8 mouse cellular contexts compared by ENCODE assay signal in genomic region chr13:63331379-63331778, GRCm38 (mm10).
DNase-seq lines count a peak whose midpoint lies in the region; ATAC-seq and TF ChIP-seq lines count a peak whose summit lies in the region.

No protein-coding gene starts in this region.

- no peak for DNase-seq in cerebellum, adult 11-12 months
- DNase-seq in 3T3-L1 (ENCODE audit: low read depth, low spot score) = peak; percentile 80
- DNase-seq in adrenal gland, postnatal 25 days = peak; percentile 68
- peak; percentile 83 for DNase-seq in embryonic facial prominence, embryonic 14.5 days (ENCODE audit: low spot score)
- peak; percentile 68 for DNase-seq in lung, adult 2 months
- peak; percentile 44 for DNase-seq in splenic B cell, adult 2 months (ENCODE audit: low read depth, low spot score)

- 0 out of 2 replicates have a peak, but pooled peaks have one; percentile 20 for ATAC-seq in cerebellum, adult (ENCODE audit: insufficient number of reproducible peaks, low FRiP score, low TSS enrichment)
- ATAC-seq in embryonic facial prominence, embryonic 14.5 days (ENCODE audit: low read depth) = no peak
- 0 out of 2 replicates have a peak, but pooled peaks have one; percentile 30 for ATAC-seq in kidney, embryonic 14.5 days (ENCODE audit: low FRiP score, low TSS enrichment)

- H3K4me3 ChIP-seq in embryonic facial prominence, embryonic 14.5 days (ENCODE audit: low read depth, low read length) = no peak overlapping the region
- no peak overlapping the region for H3K4me3 ChIP-seq in kidney, embryonic 14.5 days (ENCODE audit: low read length)
- H3K4me3 ChIP-seq in lung, adult 2 months (replicated peaks; ENCODE audit: extremely low read depth, low read depth, low read length) = no peak overlapping the region

- peaks cover 13% of the 10 kb centered on the region; the same call in 1 of the 2 replicates for H3K4me1 ChIP-seq in embryonic facial prominence, embryonic 14.5 days (ENCODE audit: control insufficient read depth, insufficient read depth, low read length)
- H3K4me1 ChIP-seq in kidney, embryonic 14.5 days (ENCODE audit: control insufficient read depth, insufficient read depth, low read length) = 0 out of 2 replicates have a peak, but pooled peaks cover 4% of the 10 kb centered on the region
- 0 out of 2 replicates have a peak, but pooled peaks cover 2% of the 10 kb centered on the region for H3K4me1 ChIP-seq in lung, adult 2 months (ENCODE audit: control insufficient read depth, insufficient read depth, low read length)

- H3K27me3 ChIP-seq in embryonic facial prominence, embryonic 14.5 days (replicated peaks; ENCODE audit: control insufficient read depth, insufficient read depth, low read length) = no peaks in the 10 kb centered on the region
- no peaks in the 10 kb centered on the region for H3K27me3 ChIP-seq in kidney, embryonic 14.5 days (ENCODE audit: control insufficient read depth, insufficient read depth, low read length)
- no peaks in the 10 kb centered on the region for H3K27me3 ChIP-seq in splenic B cell, adult 2 months (ENCODE audit: control insufficient read depth, insufficient read depth, low read length, poor library complexity, severe bottlenecking)

- H3K9ac ChIP-seq in embryonic facial prominence, embryonic 14.5 days (ENCODE audit: low read depth, low read length) = no peak overlapping the region
- H3K9ac ChIP-seq in kidney, embryonic 14.5 days (ENCODE audit: low read depth, low read length) = no peak overlapping the region

- 33% methylated on average over 4 of the region's 4 CpGs for whole genome bisulfite sequencing in embryonic facial prominence, embryonic 14.5 days
- WGBS in kidney, embryonic 14.5 days = 43% methylated on average over 4 of the region's 4 CpGs
- WGBS in lung, adult 2 months = 37% methylated on average over 4 of the region's 4 CpGs

- H3K9me3 ChIP-seq in embryonic facial prominence, embryonic 14.5 days (ENCODE audit: control insufficient read depth, low read length) = no peaks in the 10 kb centered on the region
- no peaks in the 10 kb centered on the region for H3K9me3 ChIP-seq in kidney, embryonic 14.5 days (ENCODE audit: control insufficient read depth, low read length)

- H3K4me2 ChIP-seq in embryonic facial prominence, embryonic 14.5 days (ENCODE audit: low read depth, low read length) = no peak overlapping the region
- no peak overlapping the region for H3K4me2 ChIP-seq in kidney, embryonic 14.5 days (replicated peaks; ENCODE audit: low read depth, low read length)

- no peaks in the 10 kb centered on the region for H3K36me3 ChIP-seq in embryonic facial prominence, embryonic 14.5 days (ENCODE audit: control insufficient read depth, insufficient read depth, low read length)
- no peaks in the 10 kb centered on the region for H3K36me3 ChIP-seq in kidney, embryonic 14.5 days (ENCODE audit: control insufficient read depth, insufficient read depth, low read length)
- no peaks in the 10 kb centered on the region for H3K36me3 ChIP-seq in splenic B cell, adult 2 months (ENCODE audit: control insufficient read depth, insufficient read depth, low read length, poor library complexity, severe bottlenecking)

- H3K27ac ChIP-seq in embryonic facial prominence, embryonic 14.5 days (replicated peaks; ENCODE audit: low read depth, low read length) = 0 out of 2 replicates have a peak overlapping the region, but pooled peaks have one; percentile 16
- no peak overlapping the region for H3K27ac ChIP-seq in kidney, embryonic 14.5 days (ENCODE audit: low read depth, low read length)

- no peak for TF ChIP-seq POLR2A in lung, adult 2 months (IDR thresholded peaks at IDR 0.05; ENCODE audit: borderline replicate concordance, extremely low read depth, low read depth, low read length)

- TF ChIP-seq CTCF in lung, adult 2 months (IDR thresholded peaks at IDR 0.05; ENCODE audit: insufficient read depth, low read length) = peak; percentile 73
